Mouse (Mus musculus) liver, embryonic 11.5 days (tissue): ENCODE data around the gene Hcst. TPM values are rescaled to one million over a fixed set of nuclear protein-coding genes. Genes with fewer than 3 reads are reported as not detected.

Experiments used
- ATAC-seq: fragments of 200-750 bp; cut with Nextera tagmentation; replicated peaks from 2 replicates; pipeline ENCODE4 v1.8.0; 2017; ENCODE audit warnings: moderate number of reproducible peaks, mild to moderate bottlenecking, moderate TSS enrichment, moderate library complexity; ENCODE audit not compliant: low FRiP score
- DNase-seq: peaks from one replicate; pipeline ENCODE4 v3.0.0-alpha.2; 2017; ENCODE audit warnings: low spot score
- H3K27ac ChIP-seq: fragments of 300-500 bp; sonication (generic); 2 replicates; pipeline ENCODE4 v1.5.1; 2014; ENCODE audit warnings: mild to moderate bottlenecking, low read depth, low read length, control low read depth
- H3K27me3 ChIP-seq: fragments of 300-500 bp; sonication (generic); replicated peaks from 2 replicates; pipeline ENCODE4 v1.6.1; 2014; ENCODE audit warnings: low read length, mixed read lengths; ENCODE audit not compliant: control insufficient read depth, insufficient read depth
- H3K36me3 ChIP-seq: fragments of 300-500 bp; sonication (generic); 2 replicates; pipeline ENCODE4 v1.6.1; 2014; ENCODE audit warnings: mild to moderate bottlenecking, low read length, moderate library complexity, mixed read lengths; ENCODE audit not compliant: control insufficient read depth, insufficient read depth
- H3K4me1 ChIP-seq: fragments of 300-500 bp; sonication (generic); replicated peaks from 2 replicates; pipeline ENCODE4 v1.6.1; 2014; ENCODE audit warnings: low read length, mixed read lengths; ENCODE audit not compliant: control insufficient read depth, insufficient read depth
- H3K4me2 ChIP-seq: fragments of 300-500 bp; sonication (generic); 2 replicates; pipeline ENCODE4 v1.6.1; 2014; ENCODE audit warnings: mild to moderate bottlenecking, control low read depth, moderate library complexity
- H3K4me3 ChIP-seq: fragments of 300-500 bp; sonication (generic); 2 replicates; pipeline ENCODE4 v1.5.1; 2014; ENCODE audit warnings: low read depth, low read length, control low read depth
- H3K9ac ChIP-seq: fragments of 300-500 bp; sonication (generic); 2 replicates; pipeline ENCODE4 v1.6.1; 2014; ENCODE audit warnings: low read depth, low read length, control low read depth
- H3K9me3 ChIP-seq: fragments of 300-500 bp; sonication (generic); 2 replicates; pipeline ENCODE4 v1.6.1; 2016; ENCODE audit warnings: low read length, inconsistent platforms, mixed read lengths; ENCODE audit not compliant: control insufficient read depth
- WGBS: fragments of 180-500 bp; shearing (Covaris S2); extraction: QIAGEN DNeasy Blood & Tissue Kit; methylation state at CpG from one replicate; pipeline ENCODE4 v1.1.7; 2014; 5-methylcytosine and 5-hydroxymethylcytosine counted together
- polyA plus RNA-seq: library from polyadenylated mRNA; unstranded; fragments of >200 nt; fragmentation: Nextera tagmentation; extraction: Ambion mirVana; gene quantifications from 2 replicates; pipeline ENCODE4 v1.2.1, GENCODE M21; 2014

Hcst gene
- polyA plus RNA-seq, 1 experiment from 2014 or later: 2.2 TPM

GRCm38 (mm10) chr7:30454259-30454658 lies 34.6 kb upstream of the Hcst start:
- H3K27ac ChIP-seq: no peak overlapping the region
- no peak overlapping the region for H3K9ac ChIP-seq
- peaks cover 73% of the 10 kb centered on the region for H3K27me3 ChIP-seq
- H3K4me1 ChIP-seq: peaks cover 6% of the 10 kb centered on the region; the same call in 1 of the 2 replicates
- ATAC-seq (no peak), DNase-seq (no peak)
- H3K9me3 ChIP-seq: no peaks in the 10 kb centered on the region
- 17% methylated on average over 6 of the region's 6 CpGs for WGBS
- H3K4me3 ChIP-seq: no peak overlapping the region
- peak overlapping the region; percentile 40; the same call in 1 of the 2 replicates for H3K4me2 ChIP-seq
- H3K36me3 ChIP-seq: no peaks in the 10 kb centered on the region

- Histone ChIP-seq H3K27ac (no peak overlapping the region), H3K4me3 (peak overlapping the region; percentile 0; the same call in 1 of the 2 replicates), H3K36me3 (no peaks in the 10 kb centered on the region), H3K4me1 (peaks cover 6% of the 10 kb centered on the region; the same call in 1 of the 2 replicates), H3K27me3 (peaks cover 68% of the 10 kb centered on the region), H3K4me2 (peak overlapping the region; percentile 40), H3K9me3 (no peaks in the 10 kb centered on the region), H3K9ac (no peak overlapping the region)
- ATAC-seq (no peak; the same call in 1 of the 2 replicates), DNase-seq (no peak)
- WGBS: 1% methylated on average over 25 of the region's 25 CpGs
These were observed 34.1 kb upstream of the Hcst start for GRCm38 (mm10) chr7:30453766-30454165.

DNA sequence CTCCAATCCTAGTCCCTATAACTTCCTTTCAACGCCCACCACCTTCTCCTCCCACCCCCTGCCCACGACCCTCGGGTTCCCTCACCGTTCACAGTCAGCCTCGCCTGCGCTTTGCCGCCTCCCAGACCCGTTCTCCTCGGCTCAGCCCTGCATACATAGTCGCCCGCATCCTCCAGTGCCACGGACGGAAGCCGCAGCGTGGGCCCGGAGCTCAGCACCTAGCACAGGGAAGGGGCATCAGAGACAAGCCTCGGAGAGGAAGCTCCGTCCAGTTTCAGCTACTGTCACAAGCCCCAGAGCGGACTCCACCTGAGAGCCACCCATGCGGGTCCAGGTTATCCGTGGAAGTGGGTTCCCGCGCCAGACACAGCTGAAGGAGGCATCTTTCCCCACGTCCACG lies 33.7 kb upstream of the Hcst start:
- WGBS: 21% methylated on average over 25 of the region's 25 CpGs
- peak overlapping the region; percentile 40 for H3K4me2 ChIP-seq

DNA sequence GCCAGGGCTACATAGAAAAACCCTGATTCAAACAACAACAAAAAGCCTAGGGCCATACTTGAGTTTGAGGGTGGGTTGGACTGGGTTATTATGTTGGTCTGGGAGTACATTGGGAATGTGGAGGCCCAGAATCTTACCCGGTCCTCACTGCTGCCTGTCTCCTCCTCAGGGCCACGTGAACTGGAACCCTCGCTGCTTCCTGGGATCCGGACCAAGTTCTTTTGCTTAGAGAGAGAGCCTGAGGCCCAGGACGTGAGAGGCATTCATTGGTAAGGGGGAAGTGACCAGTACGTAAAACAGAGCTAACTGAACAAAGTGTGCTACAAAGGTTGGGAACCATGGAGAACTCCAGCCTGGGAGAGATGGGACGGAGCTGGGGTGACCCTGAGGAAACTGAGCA lies 30.6 kb upstream of the Hcst start:
- Histone ChIP-seq H3K27me3 (peaks cover 50% of the 10 kb centered on the region), H3K36me3 (no peaks in the 10 kb centered on the region), H3K4me2 (no peak overlapping the region), H3K4me1 (peaks cover 6% of the 10 kb centered on the region), H3K9me3 (no peaks in the 10 kb centered on the region), H3K9ac (no peak overlapping the region), H3K27ac (no peak overlapping the region), H3K4me3 (no peak overlapping the region)
- WGBS: 75% methylated on average over 7 of the region's 7 CpGs
- DNase-seq (no peak), ATAC-seq (no peak)

More for the DNA sequence above, 33.7 kb upstream of the Hcst start:
- Histone ChIP-seq H3K9ac (no peak overlapping the region), H3K27ac (no peak overlapping the region), H3K27me3 (peaks cover 64% of the 10 kb centered on the region), H3K9me3 (no peaks in the 10 kb centered on the region), H3K4me1 (peaks cover 6% of the 10 kb centered on the region; the same call in 1 of the 2 replicates), H3K36me3 (no peaks in the 10 kb centered on the region), H3K4me3 (no peak overlapping the region)
- ATAC-seq: no peak
- no peak for DNase-seq

DNA sequence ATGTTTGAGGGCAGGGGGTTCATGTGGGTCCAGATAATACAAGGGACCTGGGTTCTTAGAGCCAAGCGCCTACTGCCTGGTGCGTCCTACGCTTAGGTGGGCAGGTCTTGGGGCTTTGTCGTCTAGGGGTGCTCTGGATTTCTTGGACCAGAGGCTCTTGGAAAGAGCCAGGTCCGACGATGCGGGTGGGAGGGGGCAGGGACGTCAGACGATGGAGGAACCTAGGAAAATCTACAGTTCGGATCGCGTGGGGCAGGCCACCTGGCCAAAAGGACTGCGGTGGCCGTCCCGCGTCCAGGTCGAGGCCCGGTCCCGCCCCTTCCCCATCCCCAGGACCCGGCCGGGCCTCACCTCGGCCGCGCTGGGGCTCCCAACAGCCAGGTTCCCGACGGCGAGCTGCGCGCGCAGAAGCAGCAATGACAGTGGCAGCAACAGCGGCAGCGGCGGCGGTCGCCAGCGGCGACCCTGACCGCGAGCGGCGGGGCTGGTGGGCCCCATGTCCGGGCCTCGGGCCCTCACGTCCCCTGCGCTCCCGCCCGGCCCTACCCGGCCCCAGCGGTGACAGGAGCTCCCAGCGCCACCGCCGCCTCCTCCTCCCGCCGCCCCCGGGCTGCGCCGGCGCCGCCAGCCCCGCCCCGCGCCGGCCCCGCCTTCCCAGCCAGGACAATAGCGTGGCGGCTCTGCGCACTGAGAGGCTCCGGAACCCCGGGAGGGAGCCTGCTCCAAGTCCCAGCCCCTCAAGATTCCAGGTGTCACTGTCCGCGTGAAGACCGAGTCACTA lies 25.5 kb upstream of the Hcst start, which contains the start of gene Aplp1:
Gene Aplp1 (minus strand): TSS at position 565 of the 781 bp plus-strand sequence.
- no peaks in the 10 kb centered on the region for H3K9me3 ChIP-seq
- peaks cover 39% of the 10 kb centered on the region for H3K27me3 ChIP-seq
- H3K4me2 ChIP-seq: peak within 1 kb of the TSS; percentile 87
- ATAC-seq (peak; percentile 57), DNase-seq (peak; percentile 67)
- H3K4me3 ChIP-seq: peak within 1 kb of the TSS; percentile 65
- peak within 1 kb of the TSS; percentile 53; the same call in 1 of the 2 replicates for H3K9ac ChIP-seq
- under 1% methylated on average over 67 of the region's 72 CpGs for WGBS
- H3K4me1 ChIP-seq: peaks cover 10% of the 10 kb centered on the region
- no peaks in the 10 kb centered on the region for H3K36me3 ChIP-seq
- H3K27ac ChIP-seq: no peak within 1 kb of the TSS; the same call in 1 of the 2 replicates

- H3K27me3 ChIP-seq: peaks cover 42% of the 10 kb centered on the region
- WGBS: 2% methylated on average over 38 of the region's 38 CpGs
- ATAC-seq (0 out of 2 replicates have a peak, but pooled peaks have one; percentile 26), DNase-seq (no peak)
- H3K36me3 ChIP-seq: no peaks in the 10 kb centered on the region
- peak overlapping the region; percentile 87 for H3K4me2 ChIP-seq
- H3K4me3 ChIP-seq: peak overlapping the region; percentile 65
- peaks cover 10% of the 10 kb centered on the region for H3K4me1 ChIP-seq
- peak overlapping the region; percentile 53; the same call in 1 of the 2 replicates for H3K9ac ChIP-seq
- H3K9me3 ChIP-seq: no peaks in the 10 kb centered on the region
- H3K27ac ChIP-seq: no peak overlapping the region
These were observed 24.7 kb upstream of the Hcst start for GRCm38 (mm10) chr7:30444154-30444970.

DNA sequence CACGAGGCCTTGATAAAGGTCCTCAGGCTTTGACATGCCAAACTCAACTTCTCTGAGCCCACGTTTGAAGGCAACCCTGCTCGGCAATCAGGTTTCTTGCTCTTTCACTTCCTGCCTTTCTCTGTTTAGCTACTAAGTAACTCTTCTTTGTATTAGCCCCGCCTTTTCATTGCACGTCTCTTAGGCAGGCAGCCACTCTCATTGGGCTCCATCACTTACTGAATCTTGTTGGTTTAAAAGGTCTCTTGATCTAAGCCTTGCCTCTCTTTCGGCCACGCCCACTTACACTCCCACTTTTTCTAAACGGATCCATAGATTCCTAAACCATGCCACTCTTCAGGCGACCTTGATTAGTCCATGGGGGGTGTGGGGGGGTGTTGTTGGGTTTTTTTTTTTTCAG lies 24.0 kb upstream of the Hcst start:
- no peaks in the 10 kb centered on the region for H3K9me3 ChIP-seq
- H3K27ac ChIP-seq: no peak overlapping the region
- ATAC-seq (no peak), DNase-seq (no peak)
- peaks cover 10% of the 10 kb centered on the region for H3K4me1 ChIP-seq
- peak overlapping the region; percentile 87 for H3K4me2 ChIP-seq
- no peaks in the 10 kb centered on the region for H3K36me3 ChIP-seq
- H3K9ac ChIP-seq: no peak overlapping the region
- H3K27me3 ChIP-seq: peaks cover 42% of the 10 kb centered on the region
- WGBS: 21% methylated on average over 9 of the region's 9 CpGs
- no peak overlapping the region for H3K4me3 ChIP-seq

- DNase-seq: no peak
- peaks cover 37% of the 10 kb centered on the region for H3K27me3 ChIP-seq
- no peaks in the 10 kb centered on the region for H3K9me3 ChIP-seq
- no peak overlapping the region for H3K9ac ChIP-seq
- peaks cover 10% of the 10 kb centered on the region for H3K4me1 ChIP-seq
- H3K4me2 ChIP-seq: no peak overlapping the region
- ATAC-seq: no peak
- no peak overlapping the region for H3K4me3 ChIP-seq
- no peak overlapping the region for H3K27ac ChIP-seq
- 23% methylated on average over 4 of the region's 5 CpGs for WGBS
- no peaks in the 10 kb centered on the region for H3K36me3 ChIP-seq
These were observed 21.0 kb upstream of the Hcst start for GRCm38 (mm10) chr7:30440697-30441096.
